Mouse (Mus musculus): Measurements from ENCODE around the gene Aldh1a2.

DNA sequence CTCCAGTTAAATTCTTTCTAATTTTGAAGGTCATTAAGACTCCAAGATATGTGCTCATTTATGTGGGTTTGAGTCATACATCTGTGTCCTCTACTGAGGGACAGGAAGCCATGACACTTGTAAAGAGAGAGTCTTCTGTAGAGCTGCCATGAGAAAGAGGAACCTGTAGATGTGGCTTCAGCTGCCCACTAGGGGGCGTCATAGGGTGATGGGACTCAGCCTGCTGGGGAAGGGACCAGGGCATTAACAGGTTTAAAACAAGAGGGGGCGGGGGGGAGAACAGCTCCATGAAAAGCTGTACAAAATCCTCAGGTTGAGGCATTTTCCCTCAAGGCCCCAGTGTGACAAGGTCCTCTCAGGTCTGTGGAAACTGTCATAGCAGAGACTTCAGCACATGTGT lies 88.0 kb downstream of the Aldh1a2 start:
- peak; percentile 41; the same call in 1 of the 2 replicates for TF ChIP-seq CTCF (IDR thresholded peaks at IDR 0.05; ENCODE audit: low read depth)
- TF ChIP-seq EP300 (IDR thresholded peaks at IDR 0.05; ENCODE audit: low read depth), result no peak
